Comparison of ENCODE assay signal across 20 mouse cellular contexts in the genomic region with DNA sequence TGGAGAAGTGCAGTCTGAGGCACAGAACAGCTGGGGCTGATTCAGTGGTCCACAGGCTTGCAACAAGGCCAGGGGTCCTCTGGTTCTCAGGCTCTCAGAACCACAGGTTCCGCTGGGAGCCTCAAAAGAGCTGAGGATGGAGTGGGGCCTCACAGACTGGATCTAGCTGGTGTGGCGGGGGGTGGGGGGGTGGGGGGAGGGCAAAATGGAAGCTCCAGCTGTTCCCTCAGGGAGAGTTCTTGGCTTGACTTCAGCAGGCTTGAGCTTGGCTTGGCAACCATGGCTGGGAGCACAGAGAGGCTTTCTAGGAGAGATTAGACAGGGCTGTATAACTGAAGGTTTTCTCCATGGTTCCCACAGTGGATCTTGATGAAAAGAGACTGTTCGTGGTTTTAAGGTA.
DNase-seq lines count a peak whose midpoint lies in the region; ATAC-seq lines count a peak whose summit lies in the region.
"Had no signal": no experiment of that assay in that cellular context is flagged by ENCODE, and none has a peak within 500 bp of the region (broad histone marks: within the 10 kb centered on the region; RNA-seq: fewer than 3 reads in every experiment).

No protein-coding gene starts in this region.

- H3K9me3 ChIP-seq in embryonic facial prominence, embryonic 14.5 days (ENCODE audit: control insufficient read depth, low read length): no peaks in the 10 kb centered on the region
- no peaks in the 10 kb centered on the region for H3K9me3 ChIP-seq in embryonic facial prominence, embryonic 10.5 days
- H3K9me3 ChIP-seq in lung, embryonic 16.5 days (ENCODE audit: control insufficient read depth, low read length): no peaks in the 10 kb centered on the region
- H3K9me3 ChIP-seq: G1E; limb, embryonic 13.5 days; midbrain, embryonic 12.5 days; neural tube, embryonic 13.5 days had no signal

- no peak overlapping the region for H3K9ac ChIP-seq in embryonic facial prominence, embryonic 14.5 days (ENCODE audit: low read depth, low read length)
- H3K9ac ChIP-seq in lung, embryonic 16.5 days (ENCODE audit: low read length): no peak overlapping the region
- H3K9ac ChIP-seq: forebrain, embryonic 12.5 days; limb, embryonic 13.5 days; liver, embryonic 14.5 days; midbrain, embryonic 12.5 days; neural tube, embryonic 13.5 days had no signal

- H3K4me2 ChIP-seq in embryonic facial prominence, embryonic 14.5 days (ENCODE audit: low read depth, low read length): no peak overlapping the region
- H3K4me2 ChIP-seq in lung, embryonic 16.5 days (ENCODE audit: low read depth, low read length): no peak overlapping the region
- H3K4me2 ChIP-seq: forebrain, embryonic 12.5 days; limb, embryonic 13.5 days; midbrain, embryonic 12.5 days; neural tube, embryonic 13.5 days had no signal

- no peaks in the 10 kb centered on the region for H3K36me3 ChIP-seq in embryonic facial prominence, embryonic 14.5 days (ENCODE audit: control insufficient read depth, insufficient read depth, low read length)
- no peaks in the 10 kb centered on the region for H3K36me3 ChIP-seq in embryonic facial prominence, embryonic 10.5 days (replicated peaks)
- no peaks in the 10 kb centered on the region for H3K36me3 ChIP-seq in lung, embryonic 16.5 days (ENCODE audit: control insufficient read depth, insufficient read depth, low read length)
- H3K36me3 ChIP-seq: forebrain, embryonic 12.5 days; G1E; limb, embryonic 13.5 days; midbrain, embryonic 12.5 days; neural tube, embryonic 13.5 days had no signal

- H3K27ac ChIP-seq in embryonic facial prominence, embryonic 14.5 days (replicated peaks; ENCODE audit: low read depth, low read length): no peak overlapping the region
- no peak overlapping the region for H3K27ac ChIP-seq in embryonic facial prominence, embryonic 10.5 days (replicated peaks)
- no peak overlapping the region for H3K27ac ChIP-seq in lung, embryonic 16.5 days (ENCODE audit: low read length)
- H3K27ac ChIP-seq: forebrain, embryonic 12.5 days; limb, embryonic 13.5 days; liver, embryonic 14.5 days; midbrain, embryonic 12.5 days; neural tube, embryonic 13.5 days had no signal

- H3K4me3 ChIP-seq in embryonic facial prominence, embryonic 14.5 days (ENCODE audit: low read depth, low read length): no peak overlapping the region
- no peak overlapping the region for H3K4me3 ChIP-seq in embryonic facial prominence, embryonic 10.5 days
- H3K4me3 ChIP-seq in lung, embryonic 16.5 days (ENCODE audit: low read length): no peak overlapping the region
- H3K4me3 ChIP-seq: forebrain, embryonic 12.5 days; limb, embryonic 13.5 days; midbrain, embryonic 12.5 days; neural tube, embryonic 13.5 days had no signal

- 74% methylated on average over 3 of the region's 3 CpGs for WGBS in embryonic facial prominence, embryonic 14.5 days
- 79% methylated on average over 3 of the region's 3 CpGs for WGBS in embryonic facial prominence, embryonic 10.5 days
- 64% methylated on average over 3 of the region's 3 CpGs for WGBS in lung, embryonic 16.5 days

- ATAC-seq in embryonic facial prominence, embryonic 14.5 days (ENCODE audit: low read depth): peak; percentile 57
- peak; percentile 54 for ATAC-seq in lung, embryonic 16.5 days (ENCODE audit: low read depth)
- ATAC-seq: hindbrain, embryonic 16.5 days; intestine, embryonic 16.5 days had no signal

- peak; percentile 42 for DNase-seq in embryonic facial prominence, embryonic 14.5 days (ENCODE audit: low spot score)
- DNase-seq in embryonic facial prominence, embryonic 10.5 days (ENCODE audit: low spot score): no peak
- DNase-seq in lung, adult 18-20 months: no peak
- peak; percentile 47 for DNase-seq in heart, adult 8-10 months (ENCODE audit: low spot score)
- peak; percentile 21 for DNase-seq in lung, postnatal 10 days
- no peak for DNase-seq in layer of hippocampus, adult 8-10 months (ENCODE audit: low spot score in 2 of 2)
- no peak for DNase-seq in thymus, postnatal 25 days
- DNase-seq: adrenal gland, postnatal 25 days; cerebellum, adult 11 months; cerebellum, postnatal 36 days; thymus, adult 2 months had no signal

- H3K27me3 ChIP-seq in embryonic facial prominence, embryonic 14.5 days (replicated peaks; ENCODE audit: control insufficient read depth, insufficient read depth, low read length): no peaks in the 10 kb centered on the region
- H3K27me3 ChIP-seq in embryonic facial prominence, embryonic 10.5 days (replicated peaks; ENCODE audit: low read depth, poor library complexity, severe bottlenecking): no peaks in the 10 kb centered on the region
- no peaks in the 10 kb centered on the region for H3K27me3 ChIP-seq in lung, embryonic 16.5 days (ENCODE audit: control insufficient read depth, insufficient read depth, low read depth, low read length)
- H3K27me3 ChIP-seq: forebrain, embryonic 12.5 days; limb, embryonic 13.5 days; midbrain, embryonic 12.5 days; neural tube, embryonic 13.5 days had no signal

- no peaks in the 10 kb centered on the region for H3K4me1 ChIP-seq in embryonic facial prominence, embryonic 14.5 days (ENCODE audit: control insufficient read depth, insufficient read depth, low read length)
- no peaks in the 10 kb centered on the region for H3K4me1 ChIP-seq in embryonic facial prominence, embryonic 10.5 days
- H3K4me1 ChIP-seq in lung, embryonic 16.5 days (replicated peaks; ENCODE audit: control insufficient read depth, insufficient read depth, low read length): no peaks in the 10 kb centered on the region
- H3K4me1 ChIP-seq: forebrain, embryonic 12.5 days; limb, embryonic 13.5 days; midbrain, embryonic 12.5 days; neural tube, embryonic 13.5 days had no signal

Comparison
In these comparisons a context has a peak if more than half of its experiments do, and no peak if none do; other contexts are left out.
1. DNase-seq: peak in embryonic facial prominence, embryonic 14.5 days (single experiment), heart, adult 8-10 months (single experiment) and lung, postnatal 10 days (single experiment); none in embryonic facial prominence, embryonic 10.5 days (single experiment), lung, adult 18-20 months (0 of 2), layer of hippocampus, adult 8-10 months (0 of 2) and thymus, postnatal 25 days (single experiment).